Mouse (Mus musculus) bone marrow, adult 2 months (tissue): ENCODE data around the gene Cdh23. TPM values are rescaled to one million over a fixed set of nuclear protein-coding genes. Genes with fewer than 3 reads are reported as not detected.
A peak's percentile ranks its signal among the peaks of the same experiment; 100 is the strongest.

Source experiments
- H3K27ac ChIP-seq: fragments of 200-500 bp; 2 replicates; pipeline ENCODE4 v1.5.1; 2012; ENCODE audit warnings: low read depth, mild to moderate bottlenecking, control low read depth, inconsistent platforms, low read length; ENCODE audit not compliant: control insufficient read depth, poor library complexity, insufficient read depth
- H3K4me1 ChIP-seq: fragments of 200-500 bp; 2 replicates; pipeline ENCODE4 v1.6.1; 2011; ENCODE audit warnings: low read length; ENCODE audit not compliant: control insufficient read depth, insufficient read depth
- H3K4me3 ChIP-seq: fragments of 200-500 bp; replicated peaks from 2 replicates; pipeline ENCODE3; 2011; ENCODE audit warnings: mild to moderate bottlenecking, low read depth, low read length, control low read depth; ENCODE audit not compliant: control insufficient read depth
- CTCF ChIP-seq: fragments of 200-500 bp; IDR thresholded peaks from 2 replicates; pipeline ENCODE4 v1.5.1; 2011; ENCODE audit warnings: low read length, control low read depth; ENCODE audit not compliant: control insufficient read depth, insufficient read depth
- POLR2A ChIP-seq: fragments of 200-500 bp; IDR thresholded peaks from 2 replicates; pipeline ENCODE4 v1.6.1; 2011; ENCODE audit warnings: low read depth, mild to moderate bottlenecking, control low read depth, low read length, borderline replicate concordance; ENCODE audit not compliant: control insufficient read depth
- WGBS: fragments of 180-500 bp; shearing (Covaris S2); methylation state at CpG from one replicate; pipeline ENCODE4 v1.1.7; 2018; 5-methylcytosine and 5-hydroxymethylcytosine counted together
- polyA plus RNA-seq: library from polyadenylated mRNA; stranded (reverse); fragments of >200 nt; gene quantifications from 2 replicates; pipeline ENCODE4 v1.2.4, GENCODE M21; 2011; ENCODE audit warnings: low replicate concordance; ENCODE audit not compliant: missing spikeins, insufficient read depth, insufficient read length

The Cdh23 gene
- polyA plus RNA-seq, 1 experiment: 1.8 TPM

DNA sequence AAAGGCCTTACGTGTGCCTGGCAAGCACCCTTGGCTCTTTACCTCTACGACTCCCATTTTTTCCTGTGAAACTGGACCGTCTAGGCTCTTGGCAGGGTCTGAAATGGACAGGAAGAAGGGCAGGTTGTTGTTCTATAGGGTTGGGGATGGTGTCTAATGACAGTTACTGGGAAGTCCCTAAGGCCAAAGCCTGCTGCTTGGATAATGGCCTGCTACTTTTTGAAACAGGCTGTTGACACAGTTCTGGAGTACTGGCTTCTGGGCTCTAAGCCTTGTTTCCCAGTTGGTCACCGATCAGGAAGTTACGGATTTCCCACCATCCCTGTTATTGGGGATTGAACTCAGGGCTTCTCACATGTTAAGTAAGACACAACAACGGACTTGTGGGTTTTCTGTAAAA lies 415.9 kb downstream of the Cdh23 start:
- 86% methylated on average over 6 of the region's 6 CpGs for WGBS
- peaks cover 17% of the 10 kb centered on the region for H3K4me1 ChIP-seq
- peak overlapping the region; percentile 61 for H3K4me3 ChIP-seq
- H3K27ac ChIP-seq: peak overlapping the region; percentile 45; the same call in 1 of the 2 replicates
- TF ChIP-seq CTCF: no peak
- TF ChIP-seq POLR2A: no peak

DNA sequence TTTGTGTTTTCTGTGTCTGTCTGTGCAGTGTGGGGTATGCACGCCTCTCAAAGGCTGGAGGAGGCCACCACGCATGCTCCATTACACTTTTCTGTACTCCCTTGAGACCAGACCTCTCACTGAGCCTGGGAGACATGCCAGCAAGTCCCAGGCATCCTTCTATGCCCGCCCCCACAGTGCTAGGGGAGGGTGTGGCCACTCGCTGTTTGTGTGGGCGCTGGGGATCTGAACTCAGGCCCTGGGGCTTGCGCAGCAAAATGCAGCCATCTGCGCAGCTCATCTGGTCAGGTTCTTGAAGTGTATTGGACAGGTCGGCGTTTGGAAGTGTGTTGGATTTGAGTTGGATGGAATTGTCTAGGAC lies 416.4 kb downstream of the Cdh23 start:
- Histone ChIP-seq H3K4me3 (peak overlapping the region; percentile 61), H3K27ac (peak overlapping the region; percentile 45), H3K4me1 (peaks cover 14% of the 10 kb centered on the region)
- WGBS: 79% methylated on average over 9 of the region's 9 CpGs
- TF ChIP-seq POLR2A (peak; percentile 15; the same call in 1 of the 2 replicates), CTCF (0 out of 2 replicates have a peak, but pooled peaks have one; percentile 15)

DNA sequence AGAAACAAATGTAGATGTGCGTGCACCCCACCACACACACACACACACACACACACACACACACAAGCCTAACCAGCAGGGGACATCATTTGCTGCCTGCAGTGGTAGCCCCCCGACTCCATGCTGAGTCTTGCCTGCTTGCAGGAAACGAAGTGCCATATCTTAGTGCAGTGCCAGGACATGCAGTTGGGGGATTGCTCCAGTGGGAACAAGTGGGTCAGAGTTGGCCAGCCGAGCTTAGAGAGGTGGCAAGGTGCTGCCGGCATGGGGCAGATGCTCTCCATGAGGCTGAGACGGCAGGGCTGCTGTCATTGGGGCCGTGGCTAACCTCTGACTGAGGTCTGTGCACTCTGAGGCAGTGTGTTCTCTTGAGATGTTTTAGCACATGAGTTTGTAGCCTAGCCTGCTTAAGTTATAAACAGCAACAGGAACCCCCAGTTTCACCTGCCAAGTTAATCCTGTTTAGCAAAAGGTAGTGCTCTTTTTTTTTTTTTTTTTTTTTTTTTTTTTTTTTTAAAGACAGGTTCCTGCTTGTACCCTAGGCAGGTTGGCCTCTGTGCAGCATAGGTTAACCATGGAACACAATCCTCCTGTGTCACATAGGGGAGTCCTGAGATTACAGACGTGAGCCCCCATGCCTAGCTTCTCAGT lies 416.9 kb downstream of the Cdh23 start:
- WGBS: 61% methylated on average over 8 of the region's 8 CpGs
- Histone ChIP-seq H3K4me3 (peak overlapping the region; percentile 61), H3K27ac (peak overlapping the region; percentile 65), H3K4me1 (peaks cover 14% of the 10 kb centered on the region)
- TF ChIP-seq CTCF (no peak), POLR2A (0 out of 2 replicates have a peak, but pooled peaks have one; percentile 9)

DNA sequence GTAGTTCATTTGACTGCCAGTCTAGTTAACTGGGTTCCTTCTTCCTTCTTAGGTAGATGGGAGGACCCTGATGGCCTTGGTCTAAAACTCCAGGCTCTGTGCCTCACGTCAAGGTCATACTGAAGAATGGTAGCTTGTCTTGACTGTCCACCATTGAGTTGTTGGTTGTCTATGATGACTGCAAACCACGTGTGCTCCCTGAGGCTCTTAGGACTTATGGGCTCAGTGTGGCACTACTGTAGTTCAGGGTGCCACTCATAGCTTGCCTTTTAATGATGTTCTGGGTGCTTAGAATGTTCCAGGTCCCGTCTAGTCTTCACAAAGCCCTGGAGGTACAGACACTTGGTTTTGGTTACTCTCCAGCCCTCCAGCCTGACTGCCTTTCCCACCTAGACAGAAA lies 417.5 kb downstream of the Cdh23 start:
- Histone ChIP-seq H3K4me1 (peaks cover 14% of the 10 kb centered on the region), H3K27ac (peak overlapping the region; percentile 65; the same call in 1 of the 2 replicates), H3K4me3 (peak overlapping the region; percentile 57)
- no peak for TF ChIP-seq POLR2A
- TF ChIP-seq CTCF: no peak
- 70% methylated on average over 3 of the region's 3 CpGs for WGBS

DNA sequence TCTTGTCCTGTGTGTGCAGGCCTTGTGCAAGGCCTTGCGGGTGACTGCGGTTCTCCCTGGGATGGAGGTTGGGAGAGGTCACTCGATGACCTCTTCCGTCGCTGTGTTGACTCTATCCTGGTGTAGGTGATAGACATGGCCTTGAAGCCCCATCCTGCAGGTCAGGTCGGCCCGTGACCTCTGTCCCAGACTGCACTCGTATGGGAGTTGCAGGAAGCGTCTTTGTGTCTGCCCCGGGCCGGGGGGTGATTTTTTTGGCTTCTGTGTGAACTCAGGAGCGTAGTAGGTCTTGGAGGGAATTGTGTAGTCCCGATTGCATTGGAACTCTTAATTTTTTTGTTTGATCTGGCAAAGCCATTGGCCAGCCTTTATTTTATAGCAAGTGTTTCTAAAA lies 418.3 kb downstream of the Cdh23 start:
- WGBS: 4% methylated on average over 13 of the region's 13 CpGs
- peaks cover 16% of the 10 kb centered on the region for H3K4me1 ChIP-seq
- peak overlapping the region; percentile 92 for H3K4me3 ChIP-seq
- no peak for TF ChIP-seq CTCF
- TF ChIP-seq POLR2A: no peak
- peak overlapping the region; percentile 93 for H3K27ac ChIP-seq

DNA sequence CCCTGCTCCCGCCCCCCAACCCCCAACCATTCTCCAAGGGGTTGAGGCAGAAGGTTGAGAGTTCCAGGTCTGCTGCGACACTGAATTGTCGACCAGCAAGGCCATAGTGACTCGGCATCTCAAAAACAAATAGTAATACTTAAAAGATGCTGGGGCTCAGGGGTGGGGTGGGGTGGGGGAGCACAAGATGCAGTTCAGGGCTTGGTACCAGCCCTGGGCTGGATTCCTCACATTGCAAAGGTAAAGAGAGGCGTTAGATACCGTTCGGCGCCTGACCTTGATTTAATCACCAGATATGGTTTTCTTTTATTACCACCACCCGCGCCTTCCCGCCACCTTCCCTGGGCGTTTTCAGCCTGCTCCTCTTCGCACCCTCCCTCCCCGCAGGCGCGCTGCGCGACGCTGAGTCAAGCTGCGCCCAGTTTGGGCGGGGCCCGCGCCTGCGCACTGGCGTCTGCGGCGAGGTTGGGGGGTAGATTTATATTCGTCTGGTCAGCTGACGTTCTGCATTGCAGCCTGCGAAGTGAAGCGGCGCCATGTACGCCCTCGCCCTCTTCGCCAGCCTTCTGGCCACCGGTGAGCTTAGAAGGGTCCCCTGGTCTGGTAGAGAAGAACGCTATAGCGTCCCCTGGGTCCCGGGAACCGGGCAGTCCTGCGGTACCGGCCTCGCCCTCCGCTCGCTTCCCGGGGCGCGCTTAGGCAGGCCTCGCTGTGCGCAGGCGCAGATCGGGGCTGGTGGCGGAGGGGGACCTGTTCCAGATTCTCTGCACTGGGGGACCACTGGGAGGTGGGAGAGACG lies 418.9 kb downstream of the Cdh23 start, which contains the start of gene Psap:
TSS of gene Psap (plus strand) at position 421 of the 799 bp plus-strand sequence.
- WGBS: 2% methylated on average over 54 of the region's 54 CpGs
- peak within 1 kb of the TSS; percentile 93 for H3K27ac ChIP-seq
- peak within 1 kb of the TSS; percentile 92 for H3K4me3 ChIP-seq
- no peak for TF ChIP-seq CTCF
- TF ChIP-seq POLR2A: peak; percentile 98
- H3K4me1 ChIP-seq: peaks cover 14% of the 10 kb centered on the region

DNA sequence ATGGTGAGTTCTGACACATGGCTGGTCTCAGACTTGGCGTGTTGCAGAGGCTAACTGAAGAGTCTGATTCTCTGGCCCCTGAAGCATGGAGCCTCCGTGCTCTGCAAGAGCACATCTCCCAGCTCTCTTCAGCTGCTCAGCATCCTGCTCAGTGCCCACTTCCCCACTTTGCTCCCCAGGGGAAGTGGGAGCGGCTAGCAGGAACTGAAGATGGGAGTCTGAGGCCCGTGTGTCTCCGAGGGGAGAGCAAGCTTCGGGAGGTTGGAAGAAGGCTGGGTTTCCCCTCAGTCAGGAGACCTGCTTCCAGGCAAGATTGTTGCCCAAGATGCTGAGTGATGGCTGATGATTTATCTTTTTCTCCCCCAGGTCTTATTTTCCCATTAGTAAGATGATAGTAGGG lies 422.9 kb downstream of the Cdh23 start:
- Histone ChIP-seq H3K4me3 (no peak overlapping the region), H3K4me1 (peaks cover 5% of the 10 kb centered on the region), H3K27ac (peak overlapping the region; percentile 69; the same call in 1 of the 2 replicates)
- TF ChIP-seq POLR2A (no peak), CTCF (no peak)
- WGBS: 13% methylated on average over 6 of the region's 6 CpGs

DNA sequence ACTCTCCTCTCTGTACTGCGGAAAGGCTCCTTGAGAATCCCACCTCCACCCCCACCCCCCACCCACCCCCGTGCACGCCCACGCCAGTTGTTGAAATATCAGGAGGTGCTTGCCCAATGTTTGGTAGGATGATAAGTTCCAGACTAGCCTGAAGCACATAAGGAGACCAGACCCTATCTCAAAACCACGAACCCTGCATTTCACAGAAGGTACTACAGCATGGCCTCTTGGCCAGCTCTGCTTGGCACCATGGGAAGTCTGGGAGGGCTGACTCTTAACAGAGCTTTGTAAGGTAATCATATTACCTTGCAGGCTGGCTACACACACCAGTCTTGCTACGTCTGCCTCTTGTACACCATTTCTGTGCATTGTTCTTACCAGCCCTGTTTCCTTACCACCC lies 424.0 kb downstream of the Cdh23 start:
- Histone ChIP-seq H3K4me3 (no peak overlapping the region), H3K27ac (no peak overlapping the region), H3K4me1 (peaks cover 7% of the 10 kb centered on the region)
- TF ChIP-seq POLR2A (no peak), CTCF (no peak)
- 29% methylated on average over 6 of the region's 6 CpGs for WGBS

DNA sequence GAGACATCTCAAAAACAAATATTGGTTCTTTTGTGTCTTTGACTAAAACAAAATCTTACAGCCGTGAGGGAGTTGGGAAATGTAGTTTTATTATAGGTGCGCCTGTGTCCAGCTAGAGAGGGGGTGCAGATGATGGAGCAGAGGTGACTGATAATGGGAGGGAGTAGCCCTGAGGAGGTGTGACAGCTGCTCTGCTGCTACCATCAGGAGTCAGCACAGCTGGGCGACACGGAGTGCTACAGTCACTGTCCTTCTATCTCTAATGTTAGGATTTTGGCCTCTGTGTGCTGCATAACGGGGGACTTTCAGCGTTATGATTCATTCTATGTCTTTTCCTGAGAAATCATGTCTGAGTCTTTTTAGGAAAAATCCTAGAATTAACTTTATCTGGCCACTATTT lies 425.3 kb downstream of the Cdh23 start:
- no peak overlapping the region for H3K27ac ChIP-seq
- WGBS: 86% methylated on average over 6 of the region's 6 CpGs
- peaks cover 7% of the 10 kb centered on the region for H3K4me1 ChIP-seq
- no peak overlapping the region for H3K4me3 ChIP-seq
- TF ChIP-seq POLR2A (no peak), CTCF (no peak)
